Mouse (Mus musculus) left cerebral cortex, postnatal 10 days (tissue): Measurements from ENCODE around the gene Stag2. TPM values are rescaled to one million over a fixed set of nuclear protein-coding genes. Genes with fewer than 3 reads are reported as not detected.
A peak's percentile ranks its signal among the peaks of the same experiment; 100 is the strongest.

Experiments
- DNase-seq, 2 experiments: peaks; one replicate each; pipeline ENCODE4 v3.0.0; 2021 to 2022; ENCODE audit warnings: low spot score in 2 of 2, mixed read lengths in 1 of 2; ENCODE audit errors: extremely low spot score in 1 of 2
- intact Hi-C: fragments of 180-260 bp; cut with DNase I; formaldehyde crosslinking; loops from one replicate; pipeline ENCODE4 v1.15.1; 2025
- total RNA-seq, 2 experiments: library from RNA; stranded (reverse); gene quantifications; 2 replicates each; pipeline ENCODE4 v1.2.3; 2021

Stag2 gene
- total RNA-seq, result 10 to 100 TPM; 46.5 to 49.5 TPM

DNA sequence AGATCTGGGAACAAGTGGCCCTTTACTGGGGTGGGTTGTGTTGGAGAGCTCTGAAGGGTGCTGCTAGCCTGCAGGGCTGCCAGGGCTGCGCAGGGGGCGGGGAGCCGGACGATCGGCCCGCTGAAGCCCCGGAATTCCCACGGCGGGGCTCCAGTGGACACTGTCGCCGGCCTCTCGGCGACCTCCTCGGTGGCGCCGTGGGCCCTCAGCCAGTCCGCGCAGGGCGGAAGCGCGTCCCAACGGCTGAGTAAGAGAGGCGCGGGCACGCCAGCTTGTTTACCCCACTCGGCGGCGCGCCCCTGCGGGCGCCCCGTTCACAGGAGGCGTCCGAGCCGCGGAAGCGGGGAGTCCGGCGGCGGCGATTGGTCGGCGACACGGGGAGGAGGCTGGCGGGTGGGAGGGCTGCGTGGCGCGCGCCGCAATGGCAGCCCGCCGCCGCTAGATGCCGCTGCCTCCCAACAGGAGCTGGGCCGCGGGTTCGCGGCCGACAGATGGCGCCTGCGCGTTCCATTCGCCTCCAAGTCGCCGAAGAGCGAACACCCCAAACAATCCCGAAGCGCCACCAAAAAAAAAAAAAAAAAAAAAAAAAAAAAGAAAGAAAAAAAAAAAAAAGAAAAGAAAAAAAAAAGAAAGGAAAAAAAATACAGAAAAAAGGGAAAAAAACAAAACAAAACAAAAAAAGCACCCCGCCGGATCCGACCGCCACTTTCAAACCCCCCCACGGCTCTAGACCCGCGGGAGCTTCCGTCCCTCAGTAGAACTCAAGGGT, at the start of gene Stag2:
TSS of gene Stag2 (plus strand) at position 530 of the 769 bp plus-strand sequence.
- peak; percentile 78 to 94 for DNase-seq
- intact Hi-C loops, result loop anchor here (5.0 kb wide), 1 partner anchor 117 kb away; no protein-coding TSS in a partner anchor

GRCm38 (mm10) chrX:42107137-42107536, 42.0 kb upstream of the Stag2 start:
- intact Hi-C loops, result no loop called here
- no peak for DNase-seq

DNA sequence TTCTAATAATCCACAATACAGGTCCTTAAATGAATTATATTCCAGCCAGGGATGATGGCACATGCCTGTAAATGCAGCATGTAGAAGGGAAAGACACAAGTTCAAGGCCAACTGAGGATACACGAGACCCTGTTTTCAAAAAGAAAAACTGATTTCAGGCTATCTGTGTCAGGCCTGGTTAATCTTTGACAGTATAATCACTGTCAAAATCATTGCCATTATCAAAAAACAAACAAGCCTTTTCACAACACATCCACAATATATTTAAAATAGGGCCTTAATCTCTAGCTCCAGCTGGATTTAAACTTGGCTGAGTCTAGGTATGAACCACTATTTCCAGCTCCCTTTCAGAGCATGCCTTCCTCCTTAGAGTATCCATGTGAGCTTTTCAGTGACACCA, 38.5 kb upstream of the Stag2 start:
- intact Hi-C loops, result no loop called here
- DNase-seq, result no peak

- intact Hi-C loops, result no loop called here
- no peak for DNase-seq
Observed at GRCm38 (mm10) chrX:42119442-42120048, 29.6 kb upstream of the Stag2 start.

- no peak for DNase-seq
- intact Hi-C loops, result no loop called here
Observed at GRCm38 (mm10) chrX:42124963-42125697, 24.0 kb upstream of the Stag2 start.

- intact Hi-C loops, result no loop called here
Observed at GRCm38 (mm10) chrX:42139882-42140281, 9.2 kb upstream of the Stag2 start.

GRCm38 (mm10) chrX:42142620-42143019, 6.5 kb upstream of the Stag2 start:
- intact Hi-C loops, result no loop called here
- DNase-seq, result no peak

More at GRCm38 (mm10) chrX:42139882-42140281, 9.2 kb upstream of the Stag2 start:
- no peak for DNase-seq

DNA sequence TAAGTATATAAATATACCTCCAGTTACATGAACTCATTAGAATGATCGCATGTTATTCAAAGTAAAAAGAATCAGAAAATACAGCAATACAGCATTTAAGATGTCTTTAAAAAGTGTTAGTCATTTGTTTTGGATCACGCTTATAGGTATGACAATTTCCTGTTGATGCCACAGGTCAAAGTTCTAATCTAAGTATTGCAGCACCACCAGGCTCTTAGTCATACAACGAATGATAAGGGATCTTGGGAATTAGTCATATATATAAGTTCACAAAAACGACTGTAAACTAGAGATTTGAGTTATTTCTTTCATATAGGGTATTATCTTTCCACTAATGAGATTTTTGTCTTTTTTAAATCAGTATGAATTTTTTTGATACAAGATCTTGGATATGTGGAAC, 5.1 kb upstream of the Stag2 start:
- intact Hi-C loops, result no loop called here
- no peak for DNase-seq

GRCm38 (mm10) chrX:42148016-42148451, 1.1 kb upstream of the Stag2 start:
- peak in 1 of 2 experiments; percentile 17 for DNase-seq
- intact Hi-C loops, result loop anchor here (5.0 kb wide), 1 partner anchor 116 kb away; no protein-coding TSS in a partner anchor

- intact Hi-C loops, result loop anchor here (5.0 to 10.0 kb wide), 2 partner anchors 117 to 1275 kb away; partner anchors contain the start of gene Tenm1
- peak; percentile 2 to 67 for DNase-seq
Observed at GRCm38 (mm10) chrX:42149557-42150345, 634 bp downstream of the Stag2 start.

- intact Hi-C loops, result loop anchor here (10.0 kb wide), 1 partner anchor 1274 kb away; the partner anchor contains the start of gene Tenm1
- peak; percentile 81 to 91 for DNase-seq
Observed at GRCm38 (mm10) chrX:42150346-42151023, 1.4 kb downstream of the Stag2 start.

- intact Hi-C loops, result loop anchor here (10.0 kb wide), 1 partner anchor 1274 kb away; the partner anchor contains the start of gene Tenm1
Observed at GRCm38 (mm10) chrX:42151024-42151754, 2.1 kb downstream of the Stag2 start.

DNA sequence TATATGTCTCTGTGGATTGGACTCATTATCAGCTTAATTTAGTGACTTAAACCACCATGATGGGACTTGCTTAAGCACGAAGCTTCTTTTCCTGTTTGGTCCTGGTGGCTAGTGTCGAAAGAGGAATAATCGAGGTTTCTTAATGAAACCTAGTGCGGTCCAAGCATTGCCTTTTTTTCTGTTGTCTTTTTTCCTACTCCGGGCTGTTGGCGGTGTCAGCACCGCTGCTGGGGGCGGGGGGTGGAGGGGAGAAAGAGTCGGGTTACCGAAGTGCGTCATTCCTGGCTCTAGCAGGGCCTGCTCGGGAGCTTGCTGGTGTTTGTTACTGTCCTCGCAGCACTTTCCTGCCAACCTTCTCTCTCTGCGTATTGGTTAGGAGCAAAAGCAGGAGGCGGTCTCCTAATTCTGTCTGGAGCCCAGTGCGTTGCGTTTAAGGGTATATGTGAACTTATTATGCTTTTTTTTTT, 2.8 kb downstream of the Stag2 start:
- intact Hi-C loops, result loop anchor here (10.0 kb wide), 1 partner anchor 1273 kb away; the partner anchor contains the start of gene Tenm1
- peak; percentile 67 to 87 for DNase-seq

More at GRCm38 (mm10) chrX:42151024-42151754, 2.1 kb downstream of the Stag2 start:
- peak in 1 of 2 experiments; percentile 11 for DNase-seq

DNA sequence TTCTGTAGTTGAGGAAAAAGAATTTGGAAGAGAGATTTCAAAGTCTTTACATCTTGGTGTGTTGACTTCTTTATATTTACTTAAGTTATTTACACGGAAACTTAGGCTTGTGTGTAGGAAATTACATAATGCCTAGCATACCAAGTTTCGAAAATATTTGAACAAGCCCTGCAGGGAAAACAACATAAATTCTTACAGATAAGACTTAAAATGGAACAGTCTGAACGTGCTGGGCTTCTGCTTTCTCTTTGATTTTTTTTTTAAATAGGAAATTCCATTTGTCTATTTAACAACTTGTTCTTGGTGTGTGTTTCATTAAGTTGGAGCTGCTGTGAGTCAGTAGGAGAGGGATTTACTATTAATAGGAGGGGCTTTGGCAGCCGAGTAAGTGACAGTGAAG, 3.9 kb downstream of the Stag2 start:
- intact Hi-C loops, result loop anchor here (10.0 kb wide), 1 partner anchor 1272 kb away; the partner anchor contains the start of gene Tenm1

DNA sequence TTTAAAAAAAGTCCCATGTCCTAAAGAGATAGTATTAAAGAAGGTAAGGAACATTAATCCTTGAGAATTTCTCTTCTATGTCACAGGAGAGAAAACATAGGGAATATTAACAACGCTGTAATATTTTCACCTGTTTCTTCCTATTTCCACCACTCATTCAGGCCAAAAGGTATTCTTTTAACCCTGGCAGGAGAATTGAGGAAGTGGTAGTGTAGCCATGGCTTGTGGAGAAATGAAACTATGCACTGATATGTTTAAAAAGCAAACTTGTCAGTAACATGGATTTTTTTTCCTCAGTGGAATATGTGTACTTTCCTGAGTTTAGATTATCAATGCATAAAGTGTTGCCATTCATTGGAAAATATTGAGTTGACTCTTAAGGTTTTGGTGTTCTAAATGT, 16.3 kb downstream of the Stag2 start:
- DNase-seq, result no peak
- intact Hi-C loops, result no loop called here

More for the DNA sequence above, 3.9 kb downstream of the Stag2 start:
- DNase-seq, result no peak

GRCm38 (mm10) chrX:42170811-42171210, 21.7 kb downstream of the Stag2 start:
- intact Hi-C loops, result no loop called here

GRCm38 (mm10) chrX:42187590-42187989, 38.5 kb downstream of the Stag2 start:
- DNase-seq, result no peak
- intact Hi-C loops, result no loop called here

More at GRCm38 (mm10) chrX:42170811-42171210, 21.7 kb downstream of the Stag2 start:
- DNase-seq, result no peak
